Mouse (Mus musculus) G1E (cell line): ENCODE measurements around the gene Gm17268.

ENCODE experiments used
- CTCF ChIP-seq: IDR thresholded peaks from 2 replicates; pipeline ENCODE4 v1.5.1; 2012; ENCODE audit warnings: low read depth, low read length, inconsistent platforms, mixed read lengths
- GATA1 ChIP-seq: IDR thresholded peaks from 2 replicates; pipeline ENCODE4 v1.6.1; 2012; ENCODE audit warnings: borderline replicate concordance, low read length, inconsistent platforms, mixed read lengths

DNA sequence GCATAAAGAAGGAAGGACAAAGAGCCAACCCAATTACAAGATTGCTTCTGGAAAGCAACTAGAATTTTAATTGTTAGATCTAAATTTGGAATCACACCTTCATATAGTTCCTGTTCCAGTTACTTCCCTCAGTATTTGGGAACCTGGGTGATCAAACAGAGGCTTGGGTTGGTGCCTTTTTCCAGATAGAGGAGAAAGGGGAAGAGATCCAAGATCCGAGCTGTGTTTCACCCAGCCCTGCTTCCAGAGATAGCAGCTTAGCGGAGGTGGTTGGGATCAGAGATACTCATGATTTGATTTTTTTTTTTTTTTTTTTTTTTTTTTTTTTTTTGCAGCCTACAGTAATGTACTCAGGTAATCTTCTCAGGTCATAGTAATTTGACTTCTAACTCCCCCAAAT lies 2.5 kb downstream of the Gm17268 start:
- TF ChIP-seq CTCF (no peak), GATA1 (no peak)
